Mouse (Mus musculus) forebrain, embryonic 16.5 days (tissue): ENCODE measurements around the gene Rftn2. TPM values are rescaled to one million over a fixed set of nuclear protein-coding genes. Genes with fewer than 3 reads are reported as not detected.

Experiments used
- ATAC-seq: fragments of 200-750 bp; cut with Nextera tagmentation; 2 replicates; pipeline ENCODE4 v1.8.0; 2017; ENCODE audit warnings: mild to moderate bottlenecking, moderate library complexity
- H3K27ac ChIP-seq: fragments of 300-500 bp; sonication (generic); 2 replicates; pipeline ENCODE4 v1.5.1; 2014; ENCODE audit warnings: low read length, control low read depth
- H3K27me3 ChIP-seq: fragments of 300-500 bp; sonication (generic); replicated peaks from 2 replicates; pipeline ENCODE4 v1.6.1; 2014; ENCODE audit warnings: low read length; ENCODE audit not compliant: control insufficient read depth, insufficient read depth
- H3K36me3 ChIP-seq: fragments of 300-500 bp; sonication (generic); 2 replicates; pipeline ENCODE4 v1.6.1; 2014; ENCODE audit not compliant: control insufficient read depth, insufficient read depth
- H3K4me1 ChIP-seq: fragments of 300-500 bp; sonication (generic); replicated peaks from 2 replicates; pipeline ENCODE4 v1.6.1; 2014; ENCODE audit warnings: low read length; ENCODE audit not compliant: control insufficient read depth, insufficient read depth
- H3K4me2 ChIP-seq: fragments of 300-500 bp; sonication (generic); 2 replicates; pipeline ENCODE4 v1.6.1; 2014; ENCODE audit warnings: mild to moderate bottlenecking, low read length, control low read depth
- H3K4me3 ChIP-seq: fragments of 300-500 bp; sonication (generic); replicated peaks from 2 replicates; pipeline ENCODE4 v1.5.1; 2014; ENCODE audit warnings: mild to moderate bottlenecking, low read length, control low read depth
- H3K9ac ChIP-seq: fragments of 300-500 bp; sonication (generic); replicated peaks from 2 replicates; pipeline ENCODE4 v1.6.1; 2014; ENCODE audit warnings: low read depth, low read length, control low read depth
- H3K9me3 ChIP-seq: fragments of 300-500 bp; sonication (generic); 2 replicates; pipeline ENCODE4 v1.6.1; 2016; ENCODE audit warnings: low read length; ENCODE audit not compliant: control insufficient read depth
- WGBS: fragments of 180-500 bp; shearing (Covaris S2); extraction: QIAGEN DNeasy Blood & Tissue Kit; methylation state at CpG from one replicate; pipeline ENCODE4 v1.1.7; 2014; 5-methylcytosine and 5-hydroxymethylcytosine counted together
- polyA plus RNA-seq: library from polyadenylated mRNA; unstranded; fragments of >200 nt; fragmentation: Nextera tagmentation; extraction: Ambion mirVana; gene quantifications from 2 replicates; pipeline ENCODE4 v1.2.1, GENCODE M21; 2015

Rftn2 gene
- polyA plus RNA-seq, 1 experiment from 2014 or later: 10.4 TPM

GRCm38 (mm10) chr1:55201850-55202752 is 24.5 kb downstream of the Rftn2 start:
- 50% methylated on average over 18 of the region's 18 CpGs for WGBS
- Histone ChIP-seq H3K9me3 (no peaks in the 10 kb centered on the region), H3K9ac (no peak overlapping the region), H3K27ac (peak overlapping the region; percentile 39; the same call in 1 of the 2 replicates), H3K27me3 (no peaks in the 10 kb centered on the region), H3K4me1 (peaks cover 8% of the 10 kb centered on the region), H3K4me3 (no peak overlapping the region), H3K36me3 (no peaks in the 10 kb centered on the region), H3K4me2 (no peak overlapping the region)
- peak; percentile 57; the same call in 1 of the 2 replicates for ATAC-seq

GRCm38 (mm10) chr1:55198719-55199118 is 27.9 kb downstream of the Rftn2 start:
- Histone ChIP-seq H3K9ac (no peak overlapping the region), H3K9me3 (no peaks in the 10 kb centered on the region), H3K27me3 (no peaks in the 10 kb centered on the region), H3K27ac (no peak overlapping the region), H3K4me3 (no peak overlapping the region), H3K36me3 (no peaks in the 10 kb centered on the region), H3K4me2 (no peak overlapping the region), H3K4me1 (peaks cover 8% of the 10 kb centered on the region)
- no peak for ATAC-seq
- WGBS: 4% methylated on average over 3 of the region's 3 CpGs

GRCm38 (mm10) chr1:55196327-55197003 is 30.1 kb downstream of the Rftn2 start:
- H3K27me3 ChIP-seq: no peaks in the 10 kb centered on the region
- ATAC-seq: no peak
- H3K36me3 ChIP-seq: no peaks in the 10 kb centered on the region
- peaks cover 3% of the 10 kb centered on the region for H3K4me1 ChIP-seq
- no peak overlapping the region for H3K27ac ChIP-seq
- no peak overlapping the region for H3K4me3 ChIP-seq
- no peaks in the 10 kb centered on the region for H3K9me3 ChIP-seq
- 53% methylated on average over 6 of the region's 6 CpGs for WGBS
- H3K4me2 ChIP-seq: no peak overlapping the region
- H3K9ac ChIP-seq: no peak overlapping the region

GRCm38 (mm10) chr1:55195021-55195420 is 31.6 kb downstream of the Rftn2 start:
- H3K36me3 ChIP-seq: no peaks in the 10 kb centered on the region
- no peaks in the 10 kb centered on the region for H3K27me3 ChIP-seq
- no peak for ATAC-seq
- no peak overlapping the region for H3K9ac ChIP-seq
- no peak overlapping the region for H3K4me2 ChIP-seq
- H3K4me1 ChIP-seq: peaks cover 3% of the 10 kb centered on the region
- no peak overlapping the region for H3K27ac ChIP-seq
- no peak overlapping the region for H3K4me3 ChIP-seq
- 25% methylated on average over 4 of the region's 4 CpGs for WGBS
- H3K9me3 ChIP-seq: no peaks in the 10 kb centered on the region

GRCm38 (mm10) chr1:55194064-55194915 is 32.3 kb downstream of the Rftn2 start:
- H3K27me3 ChIP-seq: no peaks in the 10 kb centered on the region
- H3K27ac ChIP-seq: no peak overlapping the region
- 30% methylated on average over 19 of the region's 19 CpGs for WGBS
- H3K4me1 ChIP-seq: peaks cover 3% of the 10 kb centered on the region
- ATAC-seq: no peak
- no peaks in the 10 kb centered on the region for H3K9me3 ChIP-seq
- H3K4me3 ChIP-seq: no peak overlapping the region
- H3K4me2 ChIP-seq: no peak overlapping the region
- H3K9ac ChIP-seq: no peak overlapping the region
- no peaks in the 10 kb centered on the region for H3K36me3 ChIP-seq

- no peaks in the 10 kb centered on the region for H3K36me3 ChIP-seq
- peak; percentile 63 for ATAC-seq
- H3K4me2 ChIP-seq: no peak overlapping the region
- H3K4me3 ChIP-seq: no peak overlapping the region
- H3K9ac ChIP-seq: no peak overlapping the region
- peaks cover 3% of the 10 kb centered on the region for H3K4me1 ChIP-seq
- H3K27ac ChIP-seq: no peak overlapping the region
- 22% methylated on average over 2 of the region's 2 CpGs for WGBS
- H3K27me3 ChIP-seq: no peaks in the 10 kb centered on the region
- H3K9me3 ChIP-seq: no peaks in the 10 kb centered on the region
Observed at GRCm38 (mm10) chr1:55193316-55193715, 33.3 kb downstream of the Rftn2 start.

- no peaks in the 10 kb centered on the region for H3K36me3 ChIP-seq
- peak; percentile 8; the same call in 1 of the 2 replicates for ATAC-seq
- WGBS: 61% methylated on average over 3 of the region's 3 CpGs
- H3K4me2 ChIP-seq: no peak overlapping the region
- no peak overlapping the region for H3K27ac ChIP-seq
- no peaks in the 10 kb centered on the region for H3K27me3 ChIP-seq
- H3K4me3 ChIP-seq: no peak overlapping the region
- no peak overlapping the region for H3K9ac ChIP-seq
- H3K9me3 ChIP-seq: no peaks in the 10 kb centered on the region
- H3K4me1 ChIP-seq: peaks cover 3% of the 10 kb centered on the region
Observed at GRCm38 (mm10) chr1:55192824-55193223, 33.8 kb downstream of the Rftn2 start.

GRCm38 (mm10) chr1:55192015-55192414 is 34.6 kb downstream of the Rftn2 start:
- no peaks in the 10 kb centered on the region for H3K36me3 ChIP-seq
- no peak overlapping the region for H3K27ac ChIP-seq
- 10% methylated on average over 8 of the region's 8 CpGs for WGBS
- no peaks in the 10 kb centered on the region for H3K9me3 ChIP-seq
- H3K4me3 ChIP-seq: peak overlapping the region; percentile 23
- peak; percentile 60 for ATAC-seq
- peak overlapping the region; percentile 10; the same call in 1 of the 2 replicates for H3K9ac ChIP-seq
- H3K4me2 ChIP-seq: peak overlapping the region; percentile 32
- H3K27me3 ChIP-seq: no peaks in the 10 kb centered on the region
- H3K4me1 ChIP-seq: peaks cover 3% of the 10 kb centered on the region
